Mouse (Mus musculus) liver, embryonic 11.5 days (tissue): ENCODE data around the gene Gm21969. TPM values are rescaled to one million over a fixed set of nuclear protein-coding genes. Genes with fewer than 3 reads are reported as not detected.

Experiments used
- ATAC-seq: fragments of 200-750 bp; cut with Nextera tagmentation; replicated peaks from 2 replicates; pipeline ENCODE4 v1.8.0; 2017; ENCODE audit warnings: moderate number of reproducible peaks, mild to moderate bottlenecking, moderate TSS enrichment, moderate library complexity; ENCODE audit not compliant: low FRiP score
- DNase-seq: peaks from one replicate; pipeline ENCODE4 v3.0.0-alpha.2; 2017; ENCODE audit warnings: low spot score
- H3K27ac ChIP-seq: fragments of 300-500 bp; sonication (generic); 2 replicates; pipeline ENCODE4 v1.5.1; 2014; ENCODE audit warnings: mild to moderate bottlenecking, low read depth, low read length, control low read depth
- H3K27me3 ChIP-seq: fragments of 300-500 bp; sonication (generic); replicated peaks from 2 replicates; pipeline ENCODE4 v1.6.1; 2014; ENCODE audit warnings: low read length, mixed read lengths; ENCODE audit not compliant: control insufficient read depth, insufficient read depth
- H3K36me3 ChIP-seq: fragments of 300-500 bp; sonication (generic); 2 replicates; pipeline ENCODE4 v1.6.1; 2014; ENCODE audit warnings: mild to moderate bottlenecking, low read length, moderate library complexity, mixed read lengths; ENCODE audit not compliant: control insufficient read depth, insufficient read depth
- H3K4me1 ChIP-seq: fragments of 300-500 bp; sonication (generic); replicated peaks from 2 replicates; pipeline ENCODE4 v1.6.1; 2014; ENCODE audit warnings: low read length, mixed read lengths; ENCODE audit not compliant: control insufficient read depth, insufficient read depth
- H3K4me2 ChIP-seq: fragments of 300-500 bp; sonication (generic); 2 replicates; pipeline ENCODE4 v1.6.1; 2014; ENCODE audit warnings: mild to moderate bottlenecking, control low read depth, moderate library complexity
- H3K4me3 ChIP-seq: fragments of 300-500 bp; sonication (generic); 2 replicates; pipeline ENCODE4 v1.5.1; 2014; ENCODE audit warnings: low read depth, low read length, control low read depth
- H3K9ac ChIP-seq: fragments of 300-500 bp; sonication (generic); 2 replicates; pipeline ENCODE4 v1.6.1; 2014; ENCODE audit warnings: low read depth, low read length, control low read depth
- H3K9me3 ChIP-seq: fragments of 300-500 bp; sonication (generic); 2 replicates; pipeline ENCODE4 v1.6.1; 2016; ENCODE audit warnings: low read length, inconsistent platforms, mixed read lengths; ENCODE audit not compliant: control insufficient read depth
- WGBS: fragments of 180-500 bp; shearing (Covaris S2); extraction: QIAGEN DNeasy Blood & Tissue Kit; methylation state at CpG from one replicate; pipeline ENCODE4 v1.1.7; 2014; 5-methylcytosine and 5-hydroxymethylcytosine counted together
- polyA plus RNA-seq: library from polyadenylated mRNA; unstranded; fragments of >200 nt; fragmentation: Nextera tagmentation; extraction: Ambion mirVana; gene quantifications from 2 replicates; pipeline ENCODE4 v1.2.1, GENCODE M21; 2014

The Gm21969 gene
- polyA plus RNA-seq, 1 experiment from 2014 or later = not detected

GRCm38 (mm10) chr4:139631569-139632253 lies 28.7 kb downstream of the Gm21969 start:
- DNase-seq (no peak), ATAC-seq (no peak)
- H3K9me3 ChIP-seq = no peaks in the 10 kb centered on the region
- no peak overlapping the region for H3K27ac ChIP-seq
- H3K9ac ChIP-seq = no peak overlapping the region
- no peaks in the 10 kb centered on the region for H3K36me3 ChIP-seq
- no peaks in the 10 kb centered on the region for H3K27me3 ChIP-seq
- H3K4me2 ChIP-seq = no peak overlapping the region
- H3K4me1 ChIP-seq = peaks cover 3% of the 10 kb centered on the region; the same call in 1 of the 2 replicates
- no peak overlapping the region for H3K4me3 ChIP-seq
- 85% methylated on average over 7 of the region's 7 CpGs for WGBS

GRCm38 (mm10) chr4:139632254-139632580 lies 29.2 kb downstream of the Gm21969 start:
- H3K9ac ChIP-seq = no peak overlapping the region
- peaks cover 3% of the 10 kb centered on the region; the same call in 1 of the 2 replicates for H3K4me1 ChIP-seq
- H3K36me3 ChIP-seq = no peaks in the 10 kb centered on the region
- H3K27me3 ChIP-seq = no peaks in the 10 kb centered on the region
- H3K4me3 ChIP-seq = no peak overlapping the region
- H3K27ac ChIP-seq = no peak overlapping the region
- DNase-seq (no peak), ATAC-seq (no peak)
- WGBS = 66% methylated on average over 10 of the region's 10 CpGs
- H3K4me2 ChIP-seq = no peak overlapping the region
- no peaks in the 10 kb centered on the region for H3K9me3 ChIP-seq

GRCm38 (mm10) chr4:139636373-139636772 lies 33.4 kb downstream of the Gm21969 start:
- Histone ChIP-seq H3K9me3 (no peaks in the 10 kb centered on the region), H3K4me2 (no peak overlapping the region), H3K4me1 (peaks cover 10% of the 10 kb centered on the region; the same call in 1 of the 2 replicates), H3K4me3 (no peak overlapping the region), H3K9ac (no peak overlapping the region), H3K27me3 (peaks cover 7% of the 10 kb centered on the region), H3K27ac (no peak overlapping the region), H3K36me3 (no peaks in the 10 kb centered on the region)
- 22% methylated on average over 7 of the region's 7 CpGs for WGBS
- ATAC-seq (no peak), DNase-seq (peak; percentile 61)

GRCm38 (mm10) chr4:139637847-139638246 lies 34.9 kb downstream of the Gm21969 start:
- Histone ChIP-seq H3K4me3 (no peak overlapping the region), H3K27ac (no peak overlapping the region), H3K9ac (no peak overlapping the region), H3K36me3 (no peaks in the 10 kb centered on the region), H3K4me2 (no peak overlapping the region), H3K9me3 (no peaks in the 10 kb centered on the region), H3K27me3 (peaks cover 21% of the 10 kb centered on the region), H3K4me1 (peaks cover 16% of the 10 kb centered on the region; the same call in 1 of the 2 replicates)
- 86% methylated on average over 9 of the region's 9 CpGs for WGBS
- ATAC-seq = no peak
- DNase-seq = no peak

GRCm38 (mm10) chr4:139638356-139638755 lies 35.4 kb downstream of the Gm21969 start:
- Histone ChIP-seq H3K4me2 (no peak overlapping the region), H3K27me3 (peaks cover 22% of the 10 kb centered on the region), H3K9ac (no peak overlapping the region), H3K9me3 (no peaks in the 10 kb centered on the region), H3K4me3 (no peak overlapping the region), H3K4me1 (peaks cover 16% of the 10 kb centered on the region; the same call in 1 of the 2 replicates), H3K36me3 (no peaks in the 10 kb centered on the region), H3K27ac (no peak overlapping the region)
- ATAC-seq (no peak), DNase-seq (no peak)
- WGBS = 89% methylated on average over 16 of the region's 16 CpGs

GRCm38 (mm10) chr4:139639801-139640200 lies 36.8 kb downstream of the Gm21969 start:
- DNase-seq = no peak
- Histone ChIP-seq H3K27ac (no peak overlapping the region), H3K4me3 (no peak overlapping the region), H3K9me3 (no peaks in the 10 kb centered on the region), H3K27me3 (peaks cover 23% of the 10 kb centered on the region), H3K36me3 (0 out of 2 replicates have a peak, but pooled peaks cover 3% of the 10 kb centered on the region), H3K4me2 (no peak overlapping the region), H3K9ac (no peak overlapping the region), H3K4me1 (peaks cover 16% of the 10 kb centered on the region; the same call in 1 of the 2 replicates)
- ATAC-seq = no peak
- 58% methylated on average over 12 of the region's 12 CpGs for WGBS

- 47% methylated on average over 12 of the region's 12 CpGs for WGBS
- peaks cover 23% of the 10 kb centered on the region for H3K27me3 ChIP-seq
- H3K4me3 ChIP-seq = no peak overlapping the region
- H3K4me1 ChIP-seq = peaks cover 16% of the 10 kb centered on the region; the same call in 1 of the 2 replicates
- no peak overlapping the region for H3K4me2 ChIP-seq
- DNase-seq (no peak), ATAC-seq (no peak)
- no peaks in the 10 kb centered on the region for H3K9me3 ChIP-seq
- H3K9ac ChIP-seq = no peak overlapping the region
- no peak overlapping the region for H3K27ac ChIP-seq
- H3K36me3 ChIP-seq = 0 out of 2 replicates have a peak, but pooled peaks cover 6% of the 10 kb centered on the region
Measured at GRCm38 (mm10) chr4:139640333-139640732, 37.3 kb downstream of the Gm21969 start.

GRCm38 (mm10) chr4:139640775-139641174 lies 37.8 kb downstream of the Gm21969 start:
- 0 out of 2 replicates have a peak, but pooled peaks cover 6% of the 10 kb centered on the region for H3K36me3 ChIP-seq
- peaks cover 23% of the 10 kb centered on the region for H3K27me3 ChIP-seq

More at GRCm38 (mm10) chr4:139640775-139641174, 37.8 kb downstream of the Gm21969 start:
- WGBS = 48% methylated on average over 6 of the region's 6 CpGs
- no peak overlapping the region for H3K9ac ChIP-seq
- ATAC-seq (no peak), DNase-seq (no peak)
- H3K9me3 ChIP-seq = no peaks in the 10 kb centered on the region
- H3K4me3 ChIP-seq = no peak overlapping the region
- no peak overlapping the region for H3K4me2 ChIP-seq
- H3K4me1 ChIP-seq = peaks cover 16% of the 10 kb centered on the region; the same call in 1 of the 2 replicates
- H3K27ac ChIP-seq = no peak overlapping the region
